Mouse (Mus musculus): Measurements from ENCODE around the gene Rap1gap2. TPM values are rescaled to one million over a fixed set of nuclear protein-coding genes. Genes with fewer than 3 reads are reported as not detected.

Gene Rap1gap2
- total RNA-seq, 2 experiments from 2014 or later = 107 to 121 TPM

GRCm38 (mm10) chr11:74546933-74547694 lies 63.6 kb downstream of the Rap1gap2 start:
- DNase-seq (ENCODE audit: low spot score in 2 of 2) = peak; percentile 38 to 58

- peak; percentile 63 to 73 for DNase-seq (ENCODE audit: low spot score in 2 of 2)
These were observed 64.5 kb downstream of the Rap1gap2 start for GRCm38 (mm10) chr11:74546165-74546564.

GRCm38 (mm10) chr11:74545560-74545959 lies 65.2 kb downstream of the Rap1gap2 start:
- DNase-seq (ENCODE audit: low spot score in 2 of 2) = no peak

- DNase-seq (ENCODE audit: low spot score in 2 of 2) = no peak
These were observed 73.4 kb downstream of the Rap1gap2 start for GRCm38 (mm10) chr11:74537352-74537751.

GRCm38 (mm10) chr11:74536140-74536842 lies 74.4 kb downstream of the Rap1gap2 start:
- no peak for DNase-seq (ENCODE audit: low spot score in 2 of 2)

- DNase-seq (ENCODE audit: low spot score in 2 of 2) = no peak
These were observed 76.3 kb downstream of the Rap1gap2 start for GRCm38 (mm10) chr11:74534380-74534779.

DNA sequence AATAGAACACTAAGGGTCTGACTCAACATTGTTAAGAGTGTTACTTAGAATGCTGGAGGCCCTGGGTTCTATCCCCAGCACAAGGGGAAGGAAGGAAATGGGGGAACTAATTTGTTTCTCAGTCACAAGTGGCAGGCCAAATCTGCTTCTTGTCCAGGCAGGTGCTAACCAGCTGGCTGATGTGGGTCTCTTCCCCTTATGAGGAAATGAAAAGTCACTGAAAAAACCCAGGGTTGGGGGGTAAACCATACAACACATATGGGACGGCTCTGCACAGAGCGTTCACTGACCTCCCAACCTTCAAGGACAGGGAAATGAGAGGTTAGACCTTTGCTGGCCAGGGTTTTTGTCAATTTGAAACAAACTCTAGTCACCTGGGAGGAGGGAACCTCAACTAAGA lies 77.7 kb downstream of the Rap1gap2 start:
- DNase-seq (ENCODE audit: low spot score in 2 of 2) = no peak

- DNase-seq (ENCODE audit: low spot score in 2 of 2) = no peak
These were observed 78.3 kb downstream of the Rap1gap2 start for GRCm38 (mm10) chr11:74532401-74532800.

GRCm38 (mm10) chr11:74531725-74532124 lies 79.0 kb downstream of the Rap1gap2 start:
- DNase-seq (ENCODE audit: low spot score in 2 of 2) = no peak

DNA sequence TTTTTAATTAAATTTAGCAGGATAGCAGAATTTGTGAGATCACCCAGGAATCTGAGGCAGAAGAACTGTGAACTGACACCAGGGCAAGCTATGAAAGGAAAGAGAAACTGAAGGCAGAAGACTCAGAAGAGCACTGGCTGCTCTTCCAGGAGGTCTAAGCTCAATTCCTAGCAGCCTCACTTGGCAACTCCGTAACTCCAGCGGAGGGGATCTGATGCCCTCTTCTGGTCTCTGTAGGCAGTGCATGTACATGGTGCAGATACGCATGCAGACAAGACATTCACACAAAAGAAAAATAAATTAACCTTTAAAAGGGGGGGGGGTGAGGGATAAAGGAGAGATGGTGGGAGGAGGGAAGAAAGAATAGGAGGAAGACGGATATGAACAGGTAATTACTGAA lies 80.9 kb downstream of the Rap1gap2 start:
- DNase-seq (ENCODE audit: low spot score in 2 of 2) = peak; percentile 60 to 63

DNA sequence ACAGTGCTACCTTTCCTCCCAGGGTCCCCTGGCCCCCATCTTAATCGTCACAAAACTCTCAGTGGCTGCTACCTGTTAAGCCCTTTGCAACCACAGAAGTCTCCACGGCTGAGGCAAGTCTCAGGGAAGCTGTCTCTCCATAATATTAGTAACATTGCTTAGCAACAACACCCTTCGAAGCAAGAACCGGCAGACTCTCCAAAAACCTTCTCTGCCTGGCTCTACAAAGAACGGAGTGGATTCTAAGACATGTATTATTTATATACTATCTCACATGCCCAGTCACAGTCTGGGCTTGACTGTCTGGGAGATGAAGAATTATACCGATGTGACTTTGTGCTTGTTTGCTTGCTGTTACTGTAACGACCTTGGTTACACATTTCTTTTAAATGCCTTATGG lies 83.2 kb downstream of the Rap1gap2 start:
- DNase-seq (ENCODE audit: low spot score in 2 of 2) = no peak

GRCm38 (mm10) chr11:74526180-74527158 lies 84.2 kb downstream of the Rap1gap2 start:
- peak; percentile 49 to 64 for DNase-seq (ENCODE audit: low spot score in 2 of 2)

GRCm38 (mm10) chr11:74525605-74526004 lies 85.1 kb downstream of the Rap1gap2 start:
- no peak for DNase-seq (ENCODE audit: low spot score in 2 of 2)

- no peak for DNase-seq (ENCODE audit: low spot score in 2 of 2)
These were observed 85.5 kb downstream of the Rap1gap2 start for GRCm38 (mm10) chr11:74525205-74525604.

- DNase-seq (ENCODE audit: low spot score in 2 of 2) = no peak
These were observed 86.4 kb downstream of the Rap1gap2 start for GRCm38 (mm10) chr11:74524050-74524965.

DNA sequence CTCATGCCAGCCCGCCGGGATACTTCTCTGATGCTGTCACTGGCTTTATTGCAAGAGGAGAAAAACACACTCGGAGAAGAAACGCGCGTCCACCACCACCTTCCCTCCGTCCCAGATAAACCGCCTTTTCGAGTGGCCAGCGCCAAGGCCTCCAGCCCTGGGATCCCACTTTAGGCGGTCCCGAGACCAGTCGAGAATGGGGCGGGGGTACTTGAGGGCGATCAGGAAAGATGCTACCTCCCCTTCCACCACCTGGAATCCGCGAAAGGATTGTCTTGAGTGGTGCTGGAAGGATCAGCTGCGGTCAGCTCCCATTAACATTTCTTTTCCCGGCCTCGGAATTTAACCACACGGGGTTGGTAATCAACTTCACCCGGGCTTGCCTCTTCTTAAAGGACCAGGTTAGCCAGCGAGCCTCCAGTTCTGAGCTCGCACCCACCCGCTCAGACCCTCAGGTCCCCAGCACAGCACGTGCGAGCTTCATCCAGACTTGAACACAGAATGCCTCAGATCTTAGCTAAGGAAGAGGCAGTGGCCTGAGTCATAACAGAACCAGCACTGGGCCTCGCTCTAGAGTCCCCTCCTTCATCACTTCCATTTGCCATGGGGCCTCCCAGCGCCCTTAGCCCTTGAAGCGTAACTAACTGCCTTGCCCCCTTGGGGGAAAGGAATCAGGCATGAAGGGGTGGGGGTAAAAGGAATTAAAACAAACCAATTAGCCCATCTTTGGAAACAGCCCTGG lies 87.3 kb downstream of the Rap1gap2 start:
- no peak for DNase-seq (ENCODE audit: low spot score in 2 of 2)

GRCm38 (mm10) chr11:74522487-74523209 lies 88.1 kb downstream of the Rap1gap2 start:
- peak; percentile 46 to 70 for DNase-seq (ENCODE audit: low spot score in 2 of 2)

DNA sequence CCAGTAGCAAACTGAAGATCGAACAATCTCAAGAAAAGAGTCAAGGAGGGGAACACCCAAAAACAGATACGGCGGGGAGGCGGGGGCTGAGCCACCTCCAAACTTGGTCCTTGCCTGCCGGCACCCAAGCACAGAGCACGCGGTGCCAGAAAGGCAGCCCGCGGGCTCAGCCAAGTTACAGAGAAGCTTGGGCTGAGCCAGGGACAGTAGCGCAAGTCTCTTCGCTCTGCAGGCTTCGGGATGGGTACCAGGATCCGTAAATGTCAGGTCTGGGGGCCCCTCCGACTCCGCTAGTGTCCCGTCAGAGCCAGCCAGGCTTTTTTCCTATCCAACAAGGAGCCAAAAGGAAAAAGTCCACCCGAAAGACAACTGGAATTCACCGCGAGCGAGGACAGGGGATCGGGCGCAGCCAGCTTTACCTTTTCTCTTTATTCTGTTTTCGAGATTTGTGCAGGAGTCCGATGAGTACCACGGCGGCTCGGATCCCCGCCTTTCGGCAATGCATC lies 88.7 kb downstream of the Rap1gap2 start:
- peak; percentile 36 to 46 for DNase-seq (ENCODE audit: low spot score in 2 of 2)

GRCm38 (mm10) chr11:74520201-74520600 lies 90.5 kb downstream of the Rap1gap2 start:
- DNase-seq (ENCODE audit: low spot score in 2 of 2) = no peak
